Mouse (Mus musculus) T-helper 1 cell (primary cell): ENCODE measurements around the gene Wrnip1.

ENCODE experiments used
- in situ Hi-C: fragments of 300-600 bp; cut with MboI, MseI; formaldehyde crosslinking; loops from one replicate; pipeline ENCODE4 v1.15.1; 2025; ENCODE audit warnings: high pct_unique_total_duplicates

The Wrnip1 gene

DNA sequence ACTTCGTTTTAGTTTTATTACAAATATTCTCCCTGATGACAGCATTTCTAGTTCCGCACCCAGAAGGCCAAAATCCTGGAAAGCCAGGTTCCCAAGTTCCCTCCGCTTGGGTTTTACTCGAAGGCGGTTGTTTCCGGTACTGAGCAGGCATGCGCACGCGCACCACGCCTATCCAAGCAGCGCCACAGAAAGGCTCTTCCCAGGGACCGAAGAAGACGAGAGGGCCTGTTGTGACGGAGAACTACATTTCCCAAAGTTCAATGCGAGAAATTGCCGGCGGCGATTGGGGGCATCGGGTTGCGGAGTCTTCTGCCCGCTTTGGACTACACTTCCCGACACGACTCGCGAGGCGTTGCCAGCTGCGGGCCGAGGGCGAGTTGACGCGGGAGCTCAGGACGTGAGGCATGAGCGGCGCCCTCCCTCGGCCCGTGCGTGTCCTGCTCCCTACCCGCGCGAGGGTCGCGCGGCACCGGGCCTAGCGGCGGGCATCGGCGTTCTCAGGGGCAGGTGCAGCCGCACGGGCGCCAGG is at the start of gene Wrnip1:
TSS of gene Wrnip1 (plus strand) at position 346 of the 529 bp plus-strand sequence.
- in situ Hi-C loops, result no loop called here

DNA sequence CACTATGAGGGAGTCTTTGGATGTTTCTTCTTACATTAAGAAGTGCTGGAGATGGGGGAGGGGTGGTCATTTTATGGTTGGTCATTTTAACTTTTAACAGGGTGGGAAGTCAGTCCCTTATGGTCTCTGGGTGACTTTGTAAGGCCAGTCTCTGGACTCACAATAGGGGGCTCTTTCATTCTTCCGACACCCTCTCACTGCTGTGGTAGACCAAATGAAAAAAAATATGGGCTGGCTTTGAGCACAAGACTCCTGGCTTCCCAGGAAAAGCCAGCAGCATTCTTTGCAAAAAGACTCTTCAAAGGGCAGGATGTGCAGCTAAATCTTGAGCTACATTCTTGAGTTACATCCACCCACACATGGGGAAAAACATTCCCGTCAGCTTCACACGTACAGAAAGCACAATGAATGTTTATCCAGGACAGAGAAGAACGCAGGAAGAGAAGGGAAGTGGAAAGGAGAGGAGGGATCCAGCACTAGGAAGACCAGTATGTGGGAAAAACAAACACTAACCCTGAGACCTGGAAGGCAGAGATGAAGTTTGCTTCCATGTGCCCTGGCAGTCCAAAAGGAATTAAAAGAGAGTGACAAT is 49.7 kb upstream of the Wrnip1 start:
- in situ Hi-C loops, result no loop called here

GRCm38 (mm10) chr13:32759036-32759435 is 42.8 kb upstream of the Wrnip1 start:
- in situ Hi-C loops, result no loop called here

DNA sequence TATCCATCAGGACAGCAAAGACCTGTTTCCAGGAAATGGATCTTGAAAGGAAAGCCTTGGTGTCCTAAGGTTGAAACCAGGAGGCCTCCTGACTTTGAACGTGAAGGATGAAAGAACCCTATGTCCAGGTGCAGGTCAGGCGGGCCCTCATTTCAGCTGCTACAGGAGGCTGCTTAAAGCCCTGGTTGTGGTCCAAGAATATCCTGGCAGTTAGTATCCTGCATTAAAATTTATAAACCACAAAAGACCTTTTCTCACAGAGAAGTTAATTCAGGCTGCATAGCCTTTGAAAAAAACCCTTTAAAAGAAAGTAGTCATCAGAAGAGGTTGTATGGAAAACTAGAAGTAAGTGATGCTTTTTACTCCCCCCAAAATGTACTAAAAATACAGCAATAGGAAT is 41.0 kb upstream of the Wrnip1 start:
- in situ Hi-C loops, result no loop called here

DNA sequence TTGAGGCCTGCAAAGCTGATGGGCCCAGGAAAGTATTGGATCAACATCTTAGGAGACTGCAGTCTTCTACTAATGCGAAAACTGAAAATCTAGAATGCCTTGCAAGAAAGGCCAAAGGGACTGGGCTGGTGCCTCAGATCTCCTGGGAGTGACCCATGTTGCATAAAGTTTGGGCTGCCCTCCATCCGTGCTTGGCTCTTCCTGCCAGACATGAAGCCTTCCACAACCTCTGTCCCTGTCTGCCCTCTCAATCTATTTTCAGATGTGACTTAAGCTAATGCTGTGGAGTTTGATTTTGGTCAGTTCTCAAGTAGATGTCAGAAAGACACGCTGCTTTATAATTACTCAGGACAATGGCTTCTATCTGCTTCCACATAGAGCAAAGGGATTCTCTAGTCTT is 38.7 kb upstream of the Wrnip1 start:
- in situ Hi-C loops, result no loop called here

DNA sequence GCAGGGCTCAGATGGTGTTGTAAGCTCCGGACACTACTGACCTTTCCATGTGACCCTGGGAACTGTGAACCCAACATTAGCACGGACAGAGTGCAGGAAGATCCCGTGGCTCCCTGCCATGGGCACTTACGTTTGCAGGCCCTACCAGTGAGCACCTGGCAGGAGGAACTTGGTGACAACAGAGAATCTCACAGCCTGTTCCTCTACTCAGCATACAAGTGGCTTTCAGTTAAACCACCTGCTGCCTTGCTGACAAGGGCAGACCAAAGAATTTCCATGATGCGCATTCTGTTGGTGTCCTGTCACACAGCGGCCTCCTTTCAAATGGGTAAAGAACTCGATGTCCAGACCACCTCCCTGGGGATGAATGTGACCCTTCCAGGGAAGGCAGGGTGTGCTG is 37.4 kb upstream of the Wrnip1 start:
- in situ Hi-C loops, result no loop called here

- in situ Hi-C loops, result no loop called here
These were observed 33.7 kb upstream of the Wrnip1 start for GRCm38 (mm10) chr13:32768104-32768503.

DNA sequence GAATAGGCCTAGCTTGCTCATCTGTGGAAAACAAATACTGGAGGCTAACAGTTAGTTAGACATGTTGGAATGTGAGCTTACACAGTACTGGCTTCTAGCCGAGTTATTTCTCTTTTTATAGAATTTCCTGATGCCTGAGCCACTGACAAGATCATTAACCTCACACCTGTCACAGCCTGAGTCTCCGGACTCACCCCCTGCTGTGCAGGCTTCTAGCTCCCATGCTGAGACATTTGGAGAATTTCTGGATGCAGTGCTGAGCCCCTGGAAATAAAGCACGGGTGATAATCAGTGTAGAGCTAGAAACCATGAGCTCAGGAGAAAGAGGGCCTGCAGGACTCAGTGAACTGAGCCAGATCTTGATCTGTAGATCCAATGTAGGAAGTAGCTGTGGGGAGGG is 31.9 kb upstream of the Wrnip1 start:
- in situ Hi-C loops, result no loop called here

- in situ Hi-C loops, result no loop called here
These were observed 25.9 kb upstream of the Wrnip1 start for GRCm38 (mm10) chr13:32775889-32776288.

DNA sequence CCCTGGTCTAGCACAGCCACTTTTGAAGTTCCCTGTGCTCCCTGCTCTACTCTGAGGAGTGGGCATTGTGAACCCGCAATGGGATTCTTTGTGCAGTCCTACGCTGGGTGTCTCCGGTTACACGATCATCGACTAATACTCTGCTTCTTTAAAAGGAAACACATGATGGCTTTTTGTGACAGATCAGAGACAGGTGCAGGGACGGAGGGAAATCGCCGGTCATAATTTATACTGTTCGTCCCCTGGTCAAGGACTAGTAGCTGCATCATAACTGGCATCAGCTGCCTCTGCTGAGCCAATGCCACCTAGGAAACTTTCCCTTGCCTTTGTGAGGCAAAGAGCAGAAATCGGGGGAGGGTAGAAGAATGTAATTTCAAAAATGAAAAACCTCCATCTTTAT is 25.5 kb upstream of the Wrnip1 start:
- in situ Hi-C loops, result no loop called here

DNA sequence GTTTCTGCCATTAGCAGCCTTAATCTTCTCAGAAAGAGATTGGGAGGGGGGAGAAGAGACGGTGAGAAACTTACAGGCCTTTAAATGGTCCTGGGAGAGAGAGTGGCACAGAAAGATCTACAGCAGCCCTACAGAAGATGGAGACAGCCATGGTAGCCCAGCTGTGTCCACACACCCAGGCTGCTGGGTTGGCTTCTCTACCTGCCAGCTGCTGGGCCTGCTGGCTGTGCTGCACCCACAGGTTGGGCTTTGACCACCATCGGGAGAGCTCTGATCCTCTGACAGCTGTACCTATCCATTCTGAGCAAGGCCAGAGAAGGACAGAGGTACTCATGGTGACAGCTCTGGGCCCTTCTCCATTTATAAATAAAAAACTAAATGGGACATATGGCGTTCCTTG is 23.0 kb upstream of the Wrnip1 start:
- in situ Hi-C loops, result no loop called here

GRCm38 (mm10) chr13:32783055-32783454 is 18.8 kb upstream of the Wrnip1 start:
- in situ Hi-C loops, result no loop called here

- in situ Hi-C loops, result no loop called here
These were observed 18.0 kb upstream of the Wrnip1 start, which contains the start of gene Mylk4 for GRCm38 (mm10) chr13:32783816-32784215. Gene Mylk4, minus strand, starts transcription at chr13:32783954.

- in situ Hi-C loops, result no loop called here
These were observed 14.3 kb upstream of the Wrnip1 start for GRCm38 (mm10) chr13:32787584-32787983.

DNA sequence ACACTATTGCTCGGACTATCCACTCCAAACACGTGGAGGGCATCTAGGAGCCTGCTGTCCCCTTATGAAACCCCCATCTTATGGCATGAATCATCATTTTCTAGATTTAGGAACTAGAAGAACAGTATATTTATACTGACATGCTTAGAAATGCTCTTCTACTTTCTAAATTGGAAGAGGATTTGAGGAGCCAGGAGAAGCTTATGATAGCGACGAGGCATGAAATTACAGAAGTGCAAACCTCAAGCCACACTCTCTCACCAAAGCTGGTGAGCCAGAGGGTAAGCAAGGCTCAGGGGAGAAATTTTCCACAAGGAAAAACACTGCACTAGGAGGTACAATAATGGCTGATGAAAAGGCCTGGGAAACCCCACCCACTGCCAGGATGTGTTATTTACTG is 12.1 kb upstream of the Wrnip1 start:
- in situ Hi-C loops, result loop anchor here (10.0 kb wide), 1 partner anchor 1235 kb away; the partner anchor contains the start of genes A530084C06Rik and Foxq1

DNA sequence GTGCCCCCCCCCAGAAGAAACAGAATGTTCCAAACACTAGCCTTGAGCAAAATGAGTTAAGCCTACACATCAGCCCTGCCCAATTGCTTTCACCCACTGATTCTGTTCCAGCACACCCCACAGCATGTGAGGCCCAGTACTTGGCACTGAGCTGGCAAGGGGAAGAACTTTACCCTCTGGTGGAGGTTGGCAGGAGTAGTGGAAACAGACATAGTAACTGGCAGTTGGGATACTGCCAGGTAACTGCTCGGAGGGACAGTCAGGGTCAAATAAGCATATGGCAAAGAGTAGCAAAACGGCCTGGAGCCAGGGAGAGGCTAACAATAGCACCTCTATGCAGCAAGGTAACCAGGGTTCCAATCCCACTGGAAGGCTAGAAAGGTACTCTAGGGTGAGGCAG is 7.2 kb upstream of the Wrnip1 start:
- in situ Hi-C loops, result loop anchor here (10.0 kb wide), 1 partner anchor 1240 kb away; the partner anchor contains the start of genes A530084C06Rik and Foxq1

DNA sequence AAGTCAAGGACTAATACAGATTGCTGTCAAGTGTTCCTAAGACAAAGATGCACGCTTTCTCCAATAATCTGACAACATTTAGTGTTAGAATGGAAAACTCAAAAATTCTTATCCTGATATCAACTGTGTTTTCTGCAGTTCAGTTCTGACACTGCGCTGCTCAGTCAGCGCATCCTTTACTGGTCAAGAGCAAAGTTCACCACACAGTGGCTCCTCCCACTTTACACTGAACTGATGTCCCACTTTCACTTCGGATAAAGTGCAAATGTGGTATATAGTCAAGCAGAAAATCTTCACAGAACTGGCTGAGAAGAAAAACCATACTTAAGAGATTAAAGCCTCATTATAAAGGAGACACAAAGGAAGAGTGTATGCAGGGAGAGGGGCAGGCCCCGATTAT is 6.7 kb upstream of the Wrnip1 start:
- in situ Hi-C loops, result loop anchor here (10.0 kb wide), 1 partner anchor 1240 kb away; the partner anchor contains the start of genes A530084C06Rik and Foxq1

- in situ Hi-C loops, result loop anchor here (10.0 kb wide), 1 partner anchor 1242 kb away; the partner anchor contains the start of genes A530084C06Rik and Foxq1
These were observed 4.8 kb upstream of the Wrnip1 start for GRCm38 (mm10) chr13:32797085-32797484.

DNA sequence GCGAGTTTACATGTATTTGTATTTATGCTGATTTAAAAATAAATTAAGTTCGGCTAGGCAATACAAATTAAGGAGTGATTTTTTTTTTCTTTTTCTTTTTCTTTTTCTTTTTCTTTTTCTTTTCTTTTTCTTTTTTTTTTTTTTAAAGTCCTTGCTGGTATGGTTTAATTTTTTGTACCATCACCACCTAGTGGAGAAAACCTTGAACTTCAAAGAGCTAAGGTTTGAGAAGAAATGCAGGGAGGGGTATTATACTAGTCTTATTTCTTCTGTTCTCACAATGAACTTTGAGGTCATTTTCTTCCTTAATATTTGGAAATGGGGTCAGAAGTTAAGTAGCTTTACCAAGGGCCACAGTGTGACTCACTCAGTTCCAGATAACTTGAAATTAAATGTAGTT is 2.7 kb upstream of the Wrnip1 start:
- in situ Hi-C loops, result loop anchor here (10.0 kb wide), 1 partner anchor 1244 kb away; the partner anchor contains the start of genes A530084C06Rik and Foxq1

DNA sequence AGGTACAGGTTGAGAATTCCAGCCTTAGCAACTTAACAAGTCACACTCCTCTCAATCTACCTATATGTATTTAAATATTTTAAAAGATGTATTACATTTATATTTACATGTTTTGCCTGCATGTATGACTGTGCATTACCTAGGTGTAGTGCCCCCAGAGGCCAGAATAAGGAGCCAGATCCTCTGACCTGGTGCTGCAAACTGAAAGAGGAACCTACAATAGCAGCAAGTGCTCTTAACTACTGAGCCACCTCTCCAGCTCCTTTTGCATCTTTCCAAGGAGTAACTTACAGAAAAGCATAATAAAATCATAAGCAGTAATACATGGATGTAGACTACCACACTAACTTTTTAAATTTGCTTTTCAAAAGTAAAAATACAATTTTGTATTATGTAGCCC is 979 bp upstream of the Wrnip1 start:
- in situ Hi-C loops, result no loop called here

GRCm38 (mm10) chr13:32802259-32803081 is 632 bp downstream of the Wrnip1 start, which contains the start of gene D930007J09Rik:
Gene D930007J09Rik, minus strand, starts transcription at chr13:32802849.
- in situ Hi-C loops, result no loop called here

- in situ Hi-C loops, result no loop called here
These were observed 2.0 kb downstream of the Wrnip1 start for GRCm38 (mm10) chr13:32803701-32804345.
